Mouse (Mus musculus): ENCODE results near the gene Dnah2.
A peak's percentile ranks its signal among the peaks of the same experiment; 100 is the strongest.

DNA sequence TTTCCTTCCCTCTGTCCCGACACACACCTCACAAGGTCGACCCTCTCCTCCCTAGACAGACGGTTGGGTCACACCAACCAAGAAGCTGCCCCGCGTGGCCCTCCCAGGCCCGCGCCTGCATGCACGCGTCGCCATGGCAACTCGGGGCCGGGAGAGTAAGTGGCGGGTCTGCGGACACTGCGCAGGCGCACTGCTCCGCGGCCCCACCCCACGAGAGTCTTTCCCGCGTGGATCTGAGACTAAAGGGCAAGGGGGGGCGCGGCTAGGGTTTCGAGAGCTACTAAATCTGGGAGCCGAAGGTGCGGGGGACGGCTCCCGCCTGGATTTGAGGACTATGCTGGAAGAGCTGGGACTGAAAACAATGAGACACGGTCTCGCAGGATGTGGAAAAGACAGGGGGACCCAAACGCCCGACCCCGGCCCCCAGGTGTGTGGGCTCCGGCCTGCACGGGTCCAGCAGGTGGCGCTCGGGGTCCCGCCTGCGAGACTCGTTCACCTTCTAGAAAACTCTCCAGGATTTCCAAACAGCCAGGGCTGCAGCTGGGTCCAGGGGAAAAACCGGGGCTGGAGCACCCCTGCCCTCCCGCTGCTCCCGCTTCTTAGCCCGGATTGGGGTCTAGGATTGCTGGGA lies 2.4 kb downstream of the Dnah2 start:
- TF ChIP-seq CTCF (IDR thresholded peaks at IDR 0.05) (peak; percentile 70), POLR2A (IDR thresholded peaks at IDR 0.05; ENCODE audit: insufficient read depth, low read depth, low read length) (no peak)

Data from heart, adult 2 months (tissue).